In genomic region chr11:55607066-55607807, GRCm38 (mm10) we compare ENCODE assay signal across 8 mouse cellular contexts. TPM values are rescaled to one million over a fixed set of nuclear protein-coding genes. Genes with fewer than 3 reads are reported as not detected.
DNase-seq lines count a peak whose midpoint lies in the region; ATAC-seq and TF ChIP-seq lines count a peak whose summit lies in the region.

No protein-coding gene starts in this region.

- no peak overlapping the region for H3K4me2 ChIP-seq in embryonic facial prominence, embryonic 11.5 days (ENCODE audit: low read depth, low read length)
- H3K4me2 ChIP-seq in neural tube, embryonic 12.5 days (replicated peaks), result peak overlapping the region; percentile 65

- 5% methylated on average over 26 of the region's 26 CpGs for WGBS in embryonic facial prominence, embryonic 11.5 days
- WGBS in neural tube, embryonic 12.5 days, result 1% methylated on average over 26 of the region's 26 CpGs

- ATAC-seq in embryonic facial prominence, embryonic 11.5 days (replicated peaks; ENCODE audit: insufficient number of reproducible peaks, low FRiP score, low TSS enrichment, low read depth), result 0 out of 2 replicates have a peak, but pooled peaks have one; percentile 29
- ATAC-seq in neural tube, embryonic 12.5 days (ENCODE audit: low FRiP score, low read depth), result peak; percentile 62
- no peak for ATAC-seq in megakaryocyte, adult 5-6 weeks (ENCODE audit: poor library complexity, severe bottlenecking)
- ATAC-seq in megakaryocyte-erythroid progenitor cell, adult 5-6 weeks (replicated peaks; ENCODE audit: low FRiP score, low TSS enrichment, poor library complexity, severe bottlenecking), result no peak

- H3K27me3 ChIP-seq in embryonic facial prominence, embryonic 11.5 days (ENCODE audit: control insufficient read depth, insufficient read depth, low read length), result peaks cover 12% of the 10 kb centered on the region
- no peaks in the 10 kb centered on the region for H3K27me3 ChIP-seq in neural tube, embryonic 12.5 days (replicated peaks)

- intact Hi-C loops in gastrocnemius, adult 2 months (cut with DNase I), result no loop called here

- no peak overlapping the region for H3K9ac ChIP-seq in embryonic facial prominence, embryonic 11.5 days (replicated peaks; ENCODE audit: low read length)
- H3K9ac ChIP-seq in neural tube, embryonic 12.5 days, result peak overlapping the region; percentile 84

- DNase-seq in gastrocnemius, postnatal 10 days, result peak; percentile 5
- DNase-seq in gastrocnemius, adult 2 months, result no peak
- DNase-seq in embryonic facial prominence, embryonic 11.5 days (ENCODE audit: low spot score), result peak; percentile 28
- DNase-seq in layer of hippocampus, postnatal 10 days (ENCODE audit: low spot score in 2 of 2), result peak; percentile 41 to 53
- DNase-seq in kidney, adult 18-20 months, result no peak

- H3K27ac ChIP-seq in gastrocnemius, adult 2 months, result no peak overlapping the region
- H3K27ac ChIP-seq in embryonic facial prominence, embryonic 11.5 days (replicated peaks; ENCODE audit: low read depth, low read length), result no peak overlapping the region
- H3K27ac ChIP-seq in neural tube, embryonic 12.5 days, result peak overlapping the region; percentile 77

- no peaks in the 10 kb centered on the region for H3K4me1 ChIP-seq in embryonic facial prominence, embryonic 11.5 days (ENCODE audit: control insufficient read depth, insufficient read depth, low read length)
- peaks cover 24% of the 10 kb centered on the region for H3K4me1 ChIP-seq in neural tube, embryonic 12.5 days

- TF ChIP-seq CTCF in gastrocnemius, adult 2 months (IDR thresholded peaks at IDR 0.05), result no peak

- H3K36me3 ChIP-seq in embryonic facial prominence, embryonic 11.5 days (replicated peaks; ENCODE audit: control insufficient read depth, insufficient read depth, low read depth, low read length), result no peaks in the 10 kb centered on the region
- no peaks in the 10 kb centered on the region for H3K36me3 ChIP-seq in neural tube, embryonic 12.5 days

- no peak overlapping the region for H3K4me3 ChIP-seq in gastrocnemius, adult 2 months
- H3K4me3 ChIP-seq in embryonic facial prominence, embryonic 11.5 days (ENCODE audit: low read depth, low read length), result peak overlapping the region; percentile 22; the same call in 1 of the 2 replicates
- H3K4me3 ChIP-seq in neural tube, embryonic 12.5 days, result peak overlapping the region; percentile 68

- no peaks in the 10 kb centered on the region for H3K9me3 ChIP-seq in embryonic facial prominence, embryonic 11.5 days (replicated peaks; ENCODE audit: control insufficient read depth, low read length)
- no peaks in the 10 kb centered on the region for H3K9me3 ChIP-seq in neural tube, embryonic 12.5 days

RNA-seq across cellular contexts. Expression of gene Glra1, which starts 0.8 kb away (rescaled TPM):
- total RNA-seq in gastrocnemius, postnatal 10 days (2021), result not detected
- total RNA-seq in gastrocnemius, adult 2 months (2021), result not detected
- 0.28 TPM in 1 of 2 replicates, not detected in the other for polyA plus RNA-seq in embryonic facial prominence, embryonic 11.5 days (2014; fragmentation: Nextera tagmentation; extraction: Ambion mirVana)
- under 1 TPM; 0.13 to 0.14 TPM for total RNA-seq in layer of hippocampus, postnatal 10 days (2021)
- 5.5 and 6.0 TPM in 2 replicates for polyA plus RNA-seq in neural tube, embryonic 12.5 days (2016; fragmentation: Nextera tagmentation; extraction: Ambion mirVana)
- not detected in 2 replicates for total RNA-seq in megakaryocyte, adult 5-6 weeks (2015)
- total RNA-seq in megakaryocyte, adult 5-6 weeks (2017), result not detected in 2 replicates
- total RNA-seq in megakaryocyte-erythroid progenitor cell, adult 5-6 weeks (2014; fragmentation: Nextera tagmentation), result not detected in 2 replicates
- not detected in 2 replicates for total RNA-seq in megakaryocyte-erythroid progenitor cell, adult 5-6 weeks (2017)

Comparison
In these comparisons a context has a peak if more than half of its experiments do, and no peak if none do; other contexts are left out.
1. DNase-seq: peak in gastrocnemius, postnatal 10 days (single experiment), embryonic facial prominence, embryonic 11.5 days (single experiment) and layer of hippocampus, postnatal 10 days (2 of 2); none in gastrocnemius, adult 2 months (single experiment) and kidney, adult 18-20 months (single experiment).
2. ATAC-seq: peak in embryonic facial prominence, embryonic 11.5 days (single experiment) and neural tube, embryonic 12.5 days (single experiment); none in megakaryocyte, adult 5-6 weeks (single experiment) and megakaryocyte-erythroid progenitor cell, adult 5-6 weeks (single experiment).